ENCODE assay signal across 13 mouse cellular contexts in the genomic region with DNA sequence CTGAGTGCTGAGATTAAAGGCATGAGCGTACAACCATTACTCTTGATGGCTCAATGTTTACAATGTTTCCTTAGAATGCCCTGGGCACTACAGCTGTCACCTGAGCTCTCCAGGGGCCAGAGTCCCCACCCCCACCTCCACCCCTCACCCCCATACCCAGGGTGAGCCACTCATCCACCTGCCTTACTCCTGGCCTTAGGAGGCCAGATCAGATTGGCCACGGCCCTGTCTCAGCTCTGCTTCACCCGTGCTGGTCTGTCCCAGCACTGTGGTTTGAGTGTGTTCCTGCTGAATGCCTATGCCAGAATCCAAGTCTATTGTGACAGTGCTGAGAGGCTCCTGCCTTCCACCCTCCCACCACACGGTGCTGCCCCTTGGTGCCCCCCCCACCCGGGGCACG. TPM values are rescaled to one million over a fixed set of nuclear protein-coding genes. Genes with fewer than 3 reads are reported as not detected.
"Had no signal": no experiment of that assay in that cellular context is flagged by ENCODE, and none has a peak within 500 bp of the region (broad histone marks: within the 10 kb centered on the region; RNA-seq: fewer than 3 reads in every experiment).

No protein-coding gene starts in this region.

- H3K4me2 ChIP-seq: kidney, embryonic 15.5 days; liver, embryonic 13.5 days; lung, embryonic 15.5 days; midbrain, embryonic 13.5 days had no signal

- H3K9me3 ChIP-seq: kidney, embryonic 15.5 days; liver, embryonic 13.5 days; lung, embryonic 15.5 days; midbrain, embryonic 13.5 days had no signal

- DNase-seq: kidney, postnatal 14 days; liver; liver, embryonic 13.5 days; liver, postnatal 0 days; lung, postnatal 36 days; right cerebral cortex, postnatal 25 days; thymus, postnatal 36 days had no signal

- H3K27ac ChIP-seq: liver, embryonic 13.5 days; lung, embryonic 15.5 days; midbrain, embryonic 13.5 days had no signal

- H3K4me3 ChIP-seq: kidney, embryonic 15.5 days; liver, embryonic 13.5 days; lung, embryonic 15.5 days; midbrain, embryonic 13.5 days had no signal

- H3K9ac ChIP-seq: kidney, embryonic 15.5 days; liver, embryonic 13.5 days; liver, postnatal 0 days; lung, embryonic 15.5 days; midbrain, embryonic 13.5 days had no signal

- H3K27me3 ChIP-seq: kidney, embryonic 15.5 days; lung, embryonic 15.5 days had no signal

- ATAC-seq: liver, postnatal 0 days; midbrain, embryonic 13.5 days had no signal

- H3K36me3 ChIP-seq: kidney, embryonic 15.5 days; liver, embryonic 13.5 days; lung, embryonic 15.5 days; midbrain, embryonic 13.5 days had no signal

RNA-seq across cellular contexts. Expression of gene Rufy4, which starts 51.5 kb away (rescaled TPM):
- total RNA-seq: left cerebral cortex, adult 18-20 months; midbrain, postnatal 0 days had no signal
- polyA plus RNA-seq: small intestine, adult 2 months had no signal
